In the genomic region with DNA sequence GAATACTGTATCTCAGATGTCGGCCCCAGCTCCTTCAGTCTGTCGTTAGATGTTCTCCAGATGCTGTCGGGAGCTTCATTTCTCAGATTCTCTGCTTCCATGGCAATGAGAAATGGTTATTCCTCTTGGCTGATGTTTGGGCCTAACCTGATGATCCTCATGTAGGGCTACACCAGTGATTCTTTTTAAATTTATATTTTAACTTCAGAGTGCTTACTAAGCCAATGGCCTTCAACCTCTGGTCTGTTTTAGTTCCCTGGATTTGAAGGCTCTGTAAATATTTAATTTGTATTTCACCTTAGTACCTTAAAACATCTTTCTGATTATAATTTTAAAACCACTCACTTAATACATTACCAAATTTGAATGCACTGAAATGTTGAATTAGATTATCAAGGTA, we compare ENCODE assay signal across 22 mouse cellular contexts.
DNase-seq lines count a peak whose midpoint lies in the region; ATAC-seq and TF ChIP-seq lines count a peak whose summit lies in the region.
"Had no signal": no experiment of that assay in that cellular context is flagged by ENCODE, and none has a peak within 500 bp of the region (broad histone marks: within the 10 kb centered on the region; RNA-seq: fewer than 3 reads in every experiment).

No protein-coding gene starts in this region.

- no peaks in the 10 kb centered on the region for H3K27me3 ChIP-seq in heart, embryonic 10.5 days (ENCODE audit: insufficient read depth, poor library complexity, severe bottlenecking)
- no peaks in the 10 kb centered on the region for H3K27me3 ChIP-seq in intestine, embryonic 14.5 days (replicated peaks; ENCODE audit: control insufficient read depth, insufficient read depth, low read length)
- H3K27me3 ChIP-seq in intestine, embryonic 16.5 days (replicated peaks; ENCODE audit: control insufficient read depth, insufficient read depth, low read length), result no peaks in the 10 kb centered on the region
- no peaks in the 10 kb centered on the region for H3K27me3 ChIP-seq in kidney, embryonic 16.5 days (ENCODE audit: insufficient read depth, low read length)
- no peaks in the 10 kb centered on the region for H3K27me3 ChIP-seq in lung, embryonic 14.5 days (ENCODE audit: insufficient read depth, low read length)
- H3K27me3 ChIP-seq: CH12.LX; embryonic facial prominence, embryonic 12.5 days; forebrain, embryonic 13.5 days; Patski had no signal

- WGBS in heart, embryonic 10.5 days, result 14% methylated on average over 3 of the region's 3 CpGs
- WGBS in intestine, embryonic 14.5 days, result 51% methylated on average over 3 of the region's 3 CpGs
- 60% methylated on average over 3 of the region's 3 CpGs for WGBS in intestine, embryonic 16.5 days
- WGBS in kidney, embryonic 16.5 days, result 60% methylated on average over 3 of the region's 3 CpGs
- 44% methylated on average over 3 of the region's 3 CpGs for WGBS in lung, embryonic 14.5 days

- H3K36me3 ChIP-seq in heart, embryonic 10.5 days, result no peaks in the 10 kb centered on the region
- H3K36me3 ChIP-seq in intestine, embryonic 14.5 days (ENCODE audit: control insufficient read depth, insufficient read depth, low read length), result no peaks in the 10 kb centered on the region
- no peaks in the 10 kb centered on the region for H3K36me3 ChIP-seq in intestine, embryonic 16.5 days (ENCODE audit: control insufficient read depth, insufficient read depth, low read length)
- H3K36me3 ChIP-seq in kidney, embryonic 16.5 days (ENCODE audit: insufficient read depth, low read length), result no peaks in the 10 kb centered on the region
- no peaks in the 10 kb centered on the region for H3K36me3 ChIP-seq in lung, embryonic 14.5 days (ENCODE audit: insufficient read depth)
- H3K36me3 ChIP-seq: embryonic facial prominence, embryonic 12.5 days; G1E had no signal

- no peak for TF ChIP-seq CTCF in lung, embryonic 14.5 days (IDR thresholded peaks at IDR 0.05; ENCODE audit: low read depth)

- H3K9ac ChIP-seq in intestine, embryonic 14.5 days (ENCODE audit: low read length), result no peak overlapping the region
- H3K9ac ChIP-seq in intestine, embryonic 16.5 days (ENCODE audit: low read depth, low read length), result no peak overlapping the region
- H3K9ac ChIP-seq in kidney, embryonic 16.5 days (replicated peaks; ENCODE audit: low read length), result no peak overlapping the region
- H3K9ac ChIP-seq in lung, embryonic 14.5 days, result no peak overlapping the region
- H3K9ac ChIP-seq: embryonic facial prominence, embryonic 12.5 days; forebrain, embryonic 13.5 days had no signal

- peak overlapping the region; percentile 59; the same call in 1 of the 2 replicates for H3K27ac ChIP-seq in heart, embryonic 10.5 days
- peak overlapping the region; percentile 22; the same call in 1 of the 2 replicates for H3K27ac ChIP-seq in intestine, embryonic 14.5 days (ENCODE audit: low read depth)
- H3K27ac ChIP-seq in intestine, embryonic 16.5 days (ENCODE audit: low read length), result no peak overlapping the region
- no peak overlapping the region for H3K27ac ChIP-seq in kidney, embryonic 16.5 days (ENCODE audit: low read length)
- no peak overlapping the region for H3K27ac ChIP-seq in lung, embryonic 14.5 days (ENCODE audit: low read depth)
- H3K27ac ChIP-seq: embryonic facial prominence, embryonic 12.5 days; forebrain, embryonic 13.5 days had no signal

- no peak for DNase-seq in heart, embryonic 10.5 days (ENCODE audit: low spot score)
- DNase-seq in heart, adult 8-10 months (ENCODE audit: low spot score), result no peak
- DNase-seq in intestine, embryonic 14.5 days (ENCODE audit: low spot score), result no peak
- peak; percentile 74 for DNase-seq in kidney, adult 9 months
- peak; percentile 40 for DNase-seq in lung, embryonic 14.5 days
- no peak for DNase-seq in lung, postnatal 25 days (ENCODE audit: low spot score)
- DNase-seq: adrenal gland, adult 8-10 months; adrenal gland, postnatal 14 days; adrenal gland, postnatal 36 days; B cell, adult 2 months; cerebellum, adult 11-12 months; cerebellum, adult 9-10 months had no signal

- peaks cover 72% of the 10 kb centered on the region for H3K4me1 ChIP-seq in heart, embryonic 10.5 days
- peaks cover 39% of the 10 kb centered on the region for H3K4me1 ChIP-seq in intestine, embryonic 14.5 days (replicated peaks; ENCODE audit: control insufficient read depth, insufficient read depth, low read length)
- H3K4me1 ChIP-seq in intestine, embryonic 16.5 days (ENCODE audit: control insufficient read depth, insufficient read depth, low read length), result peaks cover 11% of the 10 kb centered on the region
- peaks cover 30% of the 10 kb centered on the region for H3K4me1 ChIP-seq in kidney, embryonic 16.5 days (ENCODE audit: insufficient read depth, low read length)
- peaks cover 40% of the 10 kb centered on the region for H3K4me1 ChIP-seq in lung, embryonic 14.5 days (ENCODE audit: insufficient read depth)

- H3K9me3 ChIP-seq in heart, embryonic 10.5 days, result no peaks in the 10 kb centered on the region
- no peaks in the 10 kb centered on the region for H3K9me3 ChIP-seq in intestine, embryonic 14.5 days (ENCODE audit: control insufficient read depth, low read length)
- H3K9me3 ChIP-seq in intestine, embryonic 16.5 days (ENCODE audit: control insufficient read depth, low read length), result no peaks in the 10 kb centered on the region
- H3K9me3 ChIP-seq in kidney, embryonic 16.5 days (ENCODE audit: low read length), result no peaks in the 10 kb centered on the region
- no peaks in the 10 kb centered on the region for H3K9me3 ChIP-seq in lung, embryonic 14.5 days (ENCODE audit: low read depth, low read length)
- H3K9me3 ChIP-seq: embryonic facial prominence, embryonic 10.5 days; embryonic facial prominence, embryonic 12.5 days; forebrain, embryonic 13.5 days; G1E had no signal

- no peak for ATAC-seq in intestine, embryonic 14.5 days (replicated peaks; ENCODE audit: low FRiP score, low TSS enrichment, low read depth)
- ATAC-seq in intestine, embryonic 16.5 days, result no peak
- ATAC-seq in kidney, embryonic 16.5 days (ENCODE audit: low FRiP score, low TSS enrichment), result no peak
- ATAC-seq in lung, embryonic 14.5 days (ENCODE audit: insufficient read depth), result no peak
- ATAC-seq: activated CD4-positive, CD25-positive, alpha-beta regulatory T cell, adult 4 months; CD4-positive, CD25-positive, alpha-beta regulatory T cell, adult 4 months; forebrain, embryonic 13.5 days; Patski had no signal

- H3K4me3 ChIP-seq in heart, embryonic 10.5 days, result no peak overlapping the region
- H3K4me3 ChIP-seq in intestine, embryonic 14.5 days (ENCODE audit: low read depth, low read length), result no peak overlapping the region
- no peak overlapping the region for H3K4me3 ChIP-seq in intestine, embryonic 16.5 days (ENCODE audit: low read length)
- no peak overlapping the region for H3K4me3 ChIP-seq in kidney, embryonic 16.5 days (ENCODE audit: low read length)
- H3K4me3 ChIP-seq in lung, embryonic 14.5 days (ENCODE audit: low read depth, low read length), result no peak overlapping the region
- H3K4me3 ChIP-seq: embryonic facial prominence, embryonic 10.5 days; embryonic facial prominence, embryonic 12.5 days; forebrain, embryonic 13.5 days had no signal

- H3K4me2 ChIP-seq in intestine, embryonic 14.5 days (ENCODE audit: low read length), result no peak overlapping the region
- H3K4me2 ChIP-seq in intestine, embryonic 16.5 days (ENCODE audit: low read depth, low read length), result no peak overlapping the region
- no peak overlapping the region for H3K4me2 ChIP-seq in kidney, embryonic 16.5 days (replicated peaks; ENCODE audit: low read depth, low read length)
- no peak overlapping the region for H3K4me2 ChIP-seq in lung, embryonic 14.5 days
- H3K4me2 ChIP-seq: embryonic facial prominence, embryonic 12.5 days; forebrain, embryonic 13.5 days had no signal

Comparison
In these comparisons a context has a peak if more than half of its experiments do, and no peak if none do; other contexts are left out.
1. DNase-seq: peak in kidney, adult 9 months (single experiment) and lung, embryonic 14.5 days (single experiment); none in heart, embryonic 10.5 days (single experiment), heart, adult 8-10 months (single experiment), intestine, embryonic 14.5 days (single experiment) and lung, postnatal 25 days (single experiment).
2. H3K27ac ChIP-seq: peak in heart, embryonic 10.5 days (single experiment) and intestine, embryonic 14.5 days (single experiment); none in intestine, embryonic 16.5 days (single experiment), kidney, embryonic 16.5 days (single experiment) and lung, embryonic 14.5 days (single experiment).